Mouse (Mus musculus): ENCODE results near the gene Erich2.

The Erich2 gene

DNA sequence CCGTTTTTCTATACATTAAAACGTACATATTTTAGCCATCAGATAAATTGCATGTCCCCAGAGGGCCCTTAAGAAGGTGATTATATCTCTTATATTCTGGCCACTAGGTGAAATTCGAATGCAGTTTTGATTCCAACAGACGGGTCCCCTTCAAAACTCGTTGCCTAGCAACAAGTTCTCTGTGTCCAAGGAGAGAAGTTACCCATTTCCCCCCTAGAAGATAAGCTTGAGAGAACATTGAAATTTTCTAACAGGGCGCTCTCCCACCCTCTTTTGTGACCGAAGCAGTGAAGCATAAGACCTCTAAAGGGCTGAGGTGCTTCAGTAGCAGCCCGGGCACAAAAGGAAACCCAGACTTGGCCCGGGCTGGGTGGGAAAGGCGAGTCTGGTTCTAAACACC, at the start of gene Erich2:
Gene Erich2 (plus strand): TSS at position 324 of the 400 bp plus-strand sequence.
- no peak for DNase-seq

DNA sequence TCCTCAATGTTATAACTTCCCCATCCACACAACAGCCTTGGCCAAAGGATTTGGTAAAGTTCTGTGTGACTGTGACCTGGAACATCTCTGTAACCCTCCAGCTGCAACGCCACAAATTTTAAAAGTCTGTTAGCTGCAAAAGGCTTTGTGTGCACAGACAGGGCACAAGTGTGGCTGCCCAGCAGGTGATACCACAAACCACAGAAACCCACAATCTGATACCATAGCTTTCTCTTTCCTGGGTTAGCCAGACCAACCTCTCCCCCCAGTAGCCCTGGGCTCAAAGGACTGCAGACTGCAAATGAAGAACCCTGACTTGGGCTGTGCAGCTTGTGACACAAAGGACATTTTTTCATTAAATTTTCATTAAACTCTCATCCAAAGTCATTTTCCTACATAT, 45.0 kb upstream of the Erich2 start:
- no peak for DNase-seq

DNA sequence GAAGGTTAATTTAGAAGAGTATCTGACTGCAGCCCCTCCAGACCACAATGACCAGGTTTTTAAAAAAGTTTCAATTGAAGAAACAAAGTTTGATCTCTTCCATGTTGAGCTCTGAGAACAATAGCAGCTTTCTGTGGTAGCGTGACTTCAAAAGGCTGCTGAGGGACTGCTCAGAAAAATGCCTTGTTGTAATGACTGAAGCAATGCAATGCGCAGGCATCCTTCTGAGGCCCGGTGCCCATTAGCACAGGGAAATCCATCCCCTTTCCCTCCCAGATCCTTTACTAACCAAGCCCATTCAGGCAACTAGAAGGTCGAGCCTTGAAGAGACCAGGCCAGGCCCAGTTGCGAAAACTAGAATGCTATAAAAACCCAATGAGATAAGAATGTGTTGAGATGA, 37.5 kb upstream of the Erich2 start:
- no peak for DNase-seq

DNA sequence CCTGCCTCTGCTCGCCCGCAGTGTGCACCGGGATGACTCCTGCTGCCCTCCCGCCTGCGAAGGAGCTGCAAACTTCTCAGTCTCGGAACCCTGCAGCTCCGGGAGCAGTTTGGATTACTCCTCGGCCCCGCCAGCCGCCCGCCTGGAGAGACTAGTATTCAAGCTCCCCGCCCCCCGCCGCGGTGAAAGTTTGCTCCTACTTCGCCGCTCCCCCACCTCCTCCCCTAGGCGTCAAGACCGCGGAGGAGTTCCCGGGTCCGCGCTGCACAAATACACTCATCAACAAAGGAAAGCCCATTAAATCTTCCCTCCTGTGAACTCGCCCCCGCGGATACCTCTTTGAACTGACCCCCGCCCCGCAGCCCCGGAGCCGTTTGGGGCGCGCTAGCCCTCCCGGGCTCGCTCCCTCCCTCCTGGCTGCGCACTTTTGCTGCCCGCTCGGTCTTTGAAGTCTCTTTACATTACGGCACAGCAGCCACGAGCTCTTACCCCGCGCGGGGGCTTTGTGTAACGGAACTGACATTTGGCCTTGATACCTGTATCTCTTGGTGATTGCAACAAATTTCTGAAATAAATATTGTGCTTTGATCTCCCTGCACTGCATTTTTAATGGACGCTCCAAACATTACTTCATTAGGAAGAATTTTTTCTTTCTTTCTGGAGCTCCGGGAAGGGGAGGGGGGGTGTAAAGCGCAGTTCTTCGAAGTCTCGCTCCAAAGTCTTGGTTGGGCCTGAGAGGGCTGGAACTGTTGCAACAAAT, 36.6 kb upstream of the Erich2 start:
- DNase-seq = peak; percentile 17

DNA sequence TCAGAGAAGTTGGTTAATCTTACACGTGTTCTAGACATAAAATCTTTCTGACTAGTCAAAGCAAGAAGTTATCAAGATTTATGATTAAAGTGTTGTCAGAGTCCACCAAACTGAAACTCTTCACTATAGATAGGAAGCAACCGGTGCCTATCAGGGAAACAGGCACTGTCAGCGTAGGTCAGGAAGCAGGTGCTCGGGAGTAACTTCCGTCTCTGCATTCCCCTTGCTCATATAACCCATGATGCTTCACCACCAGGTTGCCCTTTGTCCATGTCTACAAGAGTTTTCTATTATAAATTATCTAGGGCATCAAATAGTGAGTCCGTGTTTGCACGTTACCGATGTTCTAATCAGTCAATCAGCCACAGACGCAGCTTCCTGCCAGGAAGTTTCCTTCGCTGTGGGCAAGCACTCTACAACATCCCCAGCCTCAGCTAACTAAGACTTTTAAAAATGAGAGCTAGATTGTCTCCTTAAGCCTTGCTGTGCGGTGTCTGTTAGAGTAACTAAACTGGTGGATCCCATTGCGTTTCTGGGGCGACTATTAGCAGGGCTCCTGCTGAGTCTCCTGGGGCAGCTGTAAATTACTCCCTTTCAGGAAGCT, 10.8 kb upstream of the Erich2 start:
- peak; percentile 50 for DNase-seq

DNA sequence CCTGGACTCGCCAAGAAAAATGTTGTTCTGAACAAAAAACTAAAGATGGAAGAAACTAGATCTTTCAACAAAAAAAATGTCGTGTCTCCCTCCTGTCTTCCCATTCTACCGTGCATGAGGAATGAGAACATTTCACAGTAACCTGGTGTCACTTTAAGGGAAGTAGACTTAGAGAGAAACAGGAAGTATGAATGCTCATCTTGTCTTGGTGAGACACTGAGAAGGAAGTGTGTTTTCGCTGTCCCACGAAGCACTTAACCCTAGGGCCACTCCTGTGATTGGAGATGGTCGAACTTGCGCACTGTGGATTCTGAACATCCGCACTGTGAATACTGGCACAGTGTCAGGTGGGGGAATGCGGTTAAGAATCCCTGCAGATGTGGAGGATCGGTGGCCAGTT, 5.2 kb upstream of the Erich2 start:
- DNase-seq = no peak

DNA sequence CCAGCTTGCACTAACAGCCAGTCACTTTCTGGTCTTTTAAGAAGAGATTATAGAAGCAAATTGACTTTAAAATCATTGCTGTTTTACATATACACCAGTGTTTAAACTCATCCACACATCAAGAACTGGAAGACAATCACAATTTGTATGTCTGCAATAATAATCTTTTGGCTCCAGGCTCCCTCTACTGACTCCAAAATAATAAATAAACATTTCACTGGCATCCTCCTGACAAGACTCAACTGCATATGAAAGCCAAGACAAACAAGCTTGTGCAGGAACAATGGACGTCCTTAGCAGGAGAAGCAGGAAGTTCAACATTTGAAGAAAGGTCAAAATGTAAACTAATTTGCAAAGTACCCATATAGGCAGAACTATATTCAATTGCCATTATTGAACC, 3.4 kb upstream of the Erich2 start:
- DNase-seq = peak; percentile 28

DNA sequence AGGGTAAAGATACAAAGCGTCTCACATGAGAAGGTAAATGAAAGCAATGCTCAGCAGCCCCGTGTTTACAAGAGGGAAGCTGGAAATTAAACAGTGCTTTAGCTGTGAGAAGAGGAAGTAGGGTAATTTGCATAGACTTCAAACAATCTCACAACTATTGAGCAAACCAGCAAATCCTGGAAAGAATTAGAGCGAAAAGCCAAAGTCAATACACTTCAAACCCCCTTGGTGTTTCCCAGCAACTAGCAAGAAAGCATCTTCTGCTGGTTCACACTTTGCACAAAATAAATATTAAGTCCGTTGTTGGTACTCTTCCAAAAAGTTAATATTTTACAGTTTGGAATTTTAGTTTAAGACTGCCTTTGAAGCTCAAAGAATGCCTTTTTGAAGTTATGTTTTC, 2.7 kb upstream of the Erich2 start:
- peak; percentile 50 for DNase-seq

DNA sequence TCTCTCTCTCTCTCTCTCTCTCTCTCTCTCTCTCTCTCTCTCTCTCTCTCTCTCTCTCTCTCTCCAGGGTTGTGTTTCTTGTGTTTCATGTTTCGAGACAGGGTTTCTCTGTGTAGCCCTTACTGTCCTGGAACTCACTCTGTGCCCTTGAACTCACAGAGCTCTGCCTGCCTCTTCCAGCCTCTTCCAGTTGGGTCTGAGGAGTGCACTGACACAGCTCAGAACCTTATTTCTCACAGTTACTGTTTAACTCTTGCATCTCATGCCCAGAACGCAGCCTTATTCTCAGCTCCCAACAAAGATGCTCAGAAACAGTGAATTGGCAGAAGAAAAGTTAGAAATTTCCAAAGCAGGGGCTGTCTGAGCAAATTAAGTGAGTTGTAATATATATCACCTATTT, 2.2 kb upstream of the Erich2 start:
- DNase-seq = peak; percentile 58

DNA sequence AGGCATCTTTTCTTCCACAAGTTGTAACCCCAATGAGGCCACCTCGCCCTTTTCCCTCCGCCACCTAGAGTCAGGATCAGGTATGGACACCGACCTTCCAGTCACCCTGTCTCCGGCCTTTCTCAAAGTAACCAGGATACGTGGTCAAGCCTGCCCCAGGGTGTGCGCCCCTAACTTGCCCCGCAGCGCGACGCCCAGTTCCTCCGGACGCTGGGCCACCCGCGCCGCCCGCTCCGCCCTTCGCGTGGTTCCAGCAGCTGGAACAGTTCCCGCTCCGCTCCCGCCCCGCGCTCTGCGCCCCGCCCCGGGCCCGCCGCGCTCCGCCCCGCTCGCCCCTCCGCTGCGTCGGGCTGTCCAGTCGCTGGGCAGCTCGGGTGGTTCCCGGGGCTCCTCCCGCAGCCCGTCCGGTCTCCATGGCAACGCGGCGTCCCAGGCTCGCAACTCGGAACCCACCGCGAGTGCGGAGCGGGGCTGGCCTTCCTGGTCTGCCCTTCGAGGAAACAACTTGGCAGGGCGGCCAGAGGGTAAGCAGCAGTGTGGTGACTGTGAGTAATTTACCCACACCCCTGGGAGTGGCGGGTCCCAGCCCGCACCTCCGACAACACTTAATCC, 508 bp downstream of the Erich2 start:
- DNase-seq = peak; percentile 85

DNA sequence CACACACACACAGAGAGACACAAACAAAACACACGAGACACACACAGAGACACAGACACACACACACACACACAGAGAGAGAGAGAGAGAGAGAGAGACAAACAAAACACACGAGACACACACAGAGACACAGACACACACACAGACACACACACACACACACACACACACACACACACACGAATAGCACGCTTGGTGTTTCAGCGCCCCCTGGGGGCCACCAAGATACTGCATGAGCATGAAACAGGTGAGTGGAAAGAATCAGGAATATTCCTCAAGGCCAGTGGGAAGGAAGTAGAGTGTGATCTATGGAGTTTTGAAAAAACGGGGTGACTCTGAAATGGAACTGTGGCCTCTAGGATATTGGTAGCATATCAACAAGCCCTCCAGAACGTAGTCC, 29.7 kb downstream of the Erich2 start:
- DNase-seq = peak; percentile 59

DNA sequence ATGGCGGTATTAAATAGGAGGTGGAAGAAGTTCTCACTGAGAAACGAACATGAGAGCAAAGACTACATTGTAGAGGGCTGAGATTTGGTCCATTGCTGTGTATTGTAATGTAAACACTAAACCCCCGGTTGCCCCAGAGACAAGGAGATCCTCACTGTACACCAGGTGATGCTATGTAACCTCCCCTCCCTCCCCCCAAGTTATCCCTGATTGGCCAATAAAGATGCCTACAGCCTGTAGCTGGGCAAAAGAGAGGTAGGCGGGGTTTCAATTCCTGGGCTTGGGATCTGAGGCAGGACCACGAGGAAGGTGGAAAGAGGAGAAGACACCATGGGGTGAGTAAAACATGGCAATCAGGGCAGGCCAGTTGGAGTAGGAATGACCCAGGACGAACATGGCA, 42.1 kb downstream of the Erich2 start:
- no peak for DNase-seq

DNA sequence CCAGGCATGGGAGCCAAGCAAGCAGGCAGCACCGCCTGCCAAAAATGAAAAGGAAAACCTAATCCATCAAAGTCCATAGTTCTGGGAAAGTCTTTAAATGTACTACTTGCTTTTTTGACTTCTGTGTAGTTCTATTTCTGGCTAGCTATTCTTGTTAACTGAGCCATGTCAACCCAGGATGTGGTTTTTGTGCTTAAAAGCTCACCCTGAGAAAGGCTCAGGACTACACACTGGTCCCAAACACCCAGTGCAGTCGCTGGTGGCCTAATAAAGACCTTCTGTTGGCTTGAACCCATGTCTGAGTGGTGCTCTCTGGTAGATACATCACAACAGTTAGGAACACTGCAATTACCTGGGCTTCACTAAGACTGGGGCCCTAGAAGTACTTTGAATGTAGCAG, 42.8 kb downstream of the Erich2 start:
- no peak for DNase-seq

DNA sequence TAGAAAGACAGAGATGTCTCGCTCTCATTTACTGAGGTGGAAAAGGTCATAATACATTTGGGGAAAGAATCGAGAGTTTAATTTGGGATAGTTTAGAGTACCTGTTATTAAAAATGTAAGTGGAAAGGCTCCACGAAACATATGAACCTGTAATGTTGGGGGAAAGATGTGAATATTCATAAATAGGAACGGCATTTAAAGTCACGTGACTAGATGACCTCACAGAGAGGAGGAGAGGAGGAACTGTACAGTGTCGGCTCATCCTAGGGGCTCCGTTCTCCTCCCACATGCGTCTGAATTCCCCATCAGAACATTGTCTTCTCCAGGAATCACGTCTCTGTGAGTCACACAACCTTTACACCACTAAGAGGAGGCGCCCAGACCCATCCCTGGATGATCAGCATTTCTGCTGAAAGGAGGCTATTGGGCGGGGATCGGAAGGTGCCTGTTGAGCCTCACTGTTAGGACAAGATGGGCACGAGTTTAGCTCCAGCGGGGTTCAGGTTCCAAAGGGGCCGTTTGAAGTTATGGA, 43.5 kb downstream of the Erich2 start:
- DNase-seq = no peak

DNA sequence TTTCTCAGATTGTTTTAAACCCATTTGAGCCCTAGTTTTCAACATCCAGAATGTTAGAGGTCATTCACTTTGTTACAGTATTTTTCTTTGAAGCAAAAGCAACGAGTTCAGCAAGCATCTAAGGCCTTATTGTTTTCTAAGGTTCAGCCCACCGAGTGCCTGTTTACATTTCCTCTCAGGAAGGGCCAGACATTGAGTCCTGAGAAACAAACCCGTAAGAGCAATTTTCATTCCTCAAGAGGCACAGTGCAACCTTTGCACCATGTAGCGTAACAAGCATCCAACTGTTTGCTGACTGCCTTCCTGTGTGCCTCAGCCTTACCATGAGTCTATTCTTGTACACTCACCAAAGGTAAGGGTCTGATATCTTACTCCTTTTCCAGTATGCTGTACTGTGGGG, 44.2 kb downstream of the Erich2 start, which contains the start of gene Gad1:
Gene Gad1 (plus strand): TSS at position 301 of the 400 bp plus-strand sequence.
- no peak for DNase-seq

DNA sequence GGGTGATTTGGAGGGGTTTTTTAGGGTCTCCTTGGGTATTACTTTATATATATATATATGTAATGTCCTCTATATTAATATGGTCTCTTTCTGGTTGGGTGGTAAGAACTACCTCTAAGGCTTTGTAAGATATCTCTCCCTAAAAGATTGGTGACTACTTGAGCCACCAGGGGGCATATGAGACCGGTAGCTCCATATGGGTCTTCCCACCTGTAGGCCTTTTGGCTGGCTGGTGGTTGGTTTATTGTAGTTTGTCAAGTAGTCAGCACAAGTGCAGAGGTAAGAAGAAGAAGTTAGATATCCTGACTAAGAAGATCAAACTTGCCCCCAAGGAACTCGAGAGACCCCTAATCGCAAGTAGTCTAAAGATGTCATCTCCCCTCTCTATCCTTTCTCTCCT, 45.2 kb downstream of the Erich2 start:
- DNase-seq = no peak

DNA sequence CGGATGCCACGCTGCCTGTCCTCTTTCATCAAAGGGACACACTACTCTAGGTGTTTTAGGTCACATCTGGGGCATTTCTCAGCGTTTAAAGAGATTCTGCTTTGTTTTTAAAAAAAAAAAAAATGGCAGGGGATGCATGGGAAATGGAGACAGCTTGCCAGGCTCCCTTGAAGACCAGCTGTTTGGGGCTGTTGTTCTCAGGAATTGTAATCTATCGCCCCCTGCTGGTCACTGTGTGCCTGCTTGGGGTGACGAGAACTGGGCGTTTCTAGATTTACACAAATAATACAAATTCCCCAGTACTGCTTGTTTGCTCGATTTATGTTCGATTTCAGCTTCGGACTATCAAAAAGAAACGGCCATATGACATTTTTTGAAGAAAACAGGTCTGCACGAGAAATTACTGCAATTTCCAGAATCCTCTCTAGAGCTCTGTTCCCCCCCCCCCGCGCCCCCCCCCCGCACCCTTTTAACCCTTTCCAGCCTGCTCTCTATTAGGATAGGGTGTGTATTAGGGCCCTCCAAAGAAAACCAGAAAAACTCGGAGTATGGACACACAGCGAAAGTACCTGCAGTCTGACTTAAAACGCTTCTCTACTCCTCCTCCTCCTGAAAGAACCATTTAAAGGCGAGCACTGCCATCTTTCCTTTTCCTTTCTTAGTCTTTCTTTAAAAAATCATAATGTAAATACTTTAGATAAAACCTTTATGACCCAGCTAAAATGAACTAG, 49.7 kb downstream of the Erich2 start:
- DNase-seq = peak; percentile 85

DNA sequence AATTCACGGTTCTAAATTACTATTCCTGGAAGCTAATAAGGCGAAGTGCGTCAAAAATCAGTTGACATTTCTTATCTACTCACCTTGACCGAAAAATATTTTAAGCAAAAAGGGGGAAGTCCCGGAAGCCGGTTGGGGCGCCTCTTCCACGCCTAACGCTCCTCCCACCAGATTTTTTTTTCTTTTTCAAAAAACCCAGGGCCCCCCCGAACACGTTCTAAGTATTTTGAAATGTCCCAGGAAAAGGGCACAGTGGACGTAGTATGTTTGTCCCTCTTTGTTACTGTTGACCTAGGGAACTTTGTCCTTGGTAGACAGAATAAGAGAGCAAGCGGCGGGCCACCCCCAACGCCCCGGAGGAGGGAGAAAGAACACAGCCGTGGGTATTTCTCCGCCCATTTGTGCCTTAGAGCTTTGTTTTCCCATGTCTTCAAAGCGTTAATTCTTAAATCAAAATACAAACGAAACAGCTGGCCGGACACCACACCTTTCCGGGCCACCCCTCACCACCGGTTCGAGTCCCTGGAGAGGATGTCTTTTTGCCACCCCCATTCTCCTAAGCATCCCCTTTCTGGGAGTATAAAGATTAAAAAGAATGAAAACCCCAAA, 50.3 kb downstream of the Erich2 start:
- no peak for DNase-seq

DNA sequence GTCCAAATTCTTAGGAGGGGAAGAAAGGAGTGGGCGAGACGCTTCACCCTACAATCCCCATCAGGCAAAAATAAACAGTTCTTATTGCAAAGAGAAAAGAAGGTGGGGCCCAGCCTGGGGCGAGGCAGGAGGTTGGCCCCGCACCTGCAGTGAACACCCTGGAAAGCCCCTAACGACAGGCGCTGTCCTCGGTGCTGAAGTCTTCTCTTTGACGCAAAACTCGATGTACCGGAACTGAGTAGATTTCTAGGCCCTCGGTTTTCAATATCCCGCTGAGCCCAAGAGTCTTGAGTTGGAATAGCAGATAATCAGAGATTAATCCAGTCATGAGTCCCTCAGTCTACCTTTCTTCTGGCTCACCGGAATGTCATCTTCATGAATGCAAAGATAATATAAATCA, 50.9 kb downstream of the Erich2 start:
- DNase-seq = peak; percentile 60

DNA sequence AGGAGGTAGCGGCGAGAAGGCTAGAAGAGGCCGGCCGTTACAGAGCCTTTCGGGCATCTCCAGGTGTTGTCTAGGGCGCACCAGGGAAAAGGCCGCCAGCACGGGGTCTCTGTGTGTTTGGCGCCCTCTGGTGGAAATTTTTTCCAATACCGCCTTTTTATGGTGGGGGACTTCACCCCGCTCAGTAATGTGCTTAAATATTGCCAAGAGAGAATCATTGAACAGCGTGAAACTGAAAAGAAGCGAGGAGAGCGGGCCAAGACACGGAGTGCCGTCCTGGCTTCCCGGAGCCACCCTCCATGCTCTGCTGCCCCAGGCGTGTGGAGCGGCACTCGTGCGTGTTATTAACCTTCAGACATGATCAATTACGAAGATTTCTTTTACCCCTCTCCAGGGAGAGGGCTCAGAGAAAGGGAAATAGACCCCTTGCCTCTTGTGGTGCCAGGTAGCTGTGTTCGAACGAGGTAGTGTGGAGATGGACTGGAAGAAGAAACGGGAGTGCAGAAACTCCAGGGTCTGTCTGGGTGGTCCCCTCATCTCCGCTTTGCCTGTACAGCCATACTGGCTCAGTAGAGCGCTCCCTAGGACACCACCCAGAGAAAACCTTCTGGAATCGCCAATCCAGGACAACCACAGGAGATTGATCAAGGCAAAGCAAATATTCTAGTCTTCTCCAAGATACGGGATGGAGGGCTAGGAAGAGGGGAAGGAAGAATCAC, 52.6 kb downstream of the Erich2 start:
- DNase-seq = peak; percentile 52

DNA sequence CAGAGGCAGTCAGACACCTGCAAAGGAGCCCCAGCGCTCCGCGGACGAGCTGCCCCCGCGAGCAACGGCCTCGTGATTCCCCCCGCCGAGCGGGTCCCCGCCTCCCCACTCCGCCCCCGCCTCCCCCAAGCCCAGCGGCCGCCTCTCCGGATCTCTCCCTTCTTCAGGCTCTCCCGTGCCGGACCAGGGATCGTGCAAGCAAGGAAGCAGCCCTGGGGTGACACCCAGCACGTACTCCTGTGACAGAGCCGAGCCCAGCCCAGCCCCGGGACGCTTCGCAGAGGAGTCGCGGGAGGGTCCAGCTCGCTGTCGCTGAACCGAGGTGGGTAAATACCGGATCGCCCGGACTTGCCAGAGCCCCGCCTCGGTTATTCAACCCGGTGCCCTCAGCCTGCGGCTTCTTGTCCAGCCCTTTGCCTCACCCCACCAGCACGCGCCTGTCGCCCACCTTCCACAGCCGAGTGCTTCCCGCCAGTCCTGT, 53.4 kb downstream of the Erich2 start:
- no peak for DNase-seq

DNA sequence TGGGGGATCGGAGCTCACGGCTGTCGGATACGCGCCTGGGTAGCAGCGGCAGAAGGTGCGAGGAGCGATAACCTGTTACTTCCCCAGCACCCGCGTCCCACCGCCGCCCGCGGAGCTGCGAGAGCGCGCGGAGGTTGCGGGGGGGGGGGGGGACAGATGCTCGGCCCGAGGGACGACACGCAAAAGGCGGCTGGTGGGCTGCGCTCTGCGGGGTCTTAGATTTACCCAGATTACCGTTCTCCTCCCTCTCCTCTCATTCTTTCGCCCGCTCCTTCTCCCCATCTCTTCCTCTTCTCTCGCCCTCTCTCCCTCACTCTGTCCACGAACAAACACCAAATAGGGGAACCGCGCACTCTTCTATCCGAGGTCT, 54.0 kb downstream of the Erich2 start:
- DNase-seq = no peak

All from kidney, adult 9 months (tissue).